Mouse (Mus musculus): ENCODE measurements around the gene Snrk. TPM values are rescaled to one million over a fixed set of nuclear protein-coding genes. Genes with fewer than 3 reads are reported as not detected.

Gene Snrk
- total and polyA plus RNA-seq, 3 experiments, result 9.1 to 446 (median 10.7) TPM

- Histone ChIP-seq H3K27ac (ENCODE audit: control insufficient read depth, low read depth, low read length) (no peak overlapping the region), H3K27me3 (ENCODE audit: control insufficient read depth in 1 of 2, insufficient read depth in 2 of 2, low read length in 2 of 2) (no peaks in the 10 kb centered on the region), H3K4me1 (ENCODE audit: control insufficient read depth in 1 of 2, insufficient read depth in 2 of 2, low read length in 2 of 2) (peaks cover 2 to 8% of the 10 kb centered on the region in 2 experiments), H3K79me2 (ENCODE audit: control insufficient read depth, insufficient read depth, low read length, poor library complexity) (no peaks in the 10 kb centered on the region), H3K36me3 (ENCODE audit: control insufficient read depth in 1 of 2, insufficient read depth in 2 of 2, low read length in 2 of 2) (peaks cover 0 to 9% of the 10 kb centered on the region in 2 experiments; a peak in 2 of 4 replicates), H3K4me3 (ENCODE audit: control insufficient read depth in 1 of 2, insufficient read depth in 1 of 2, low read depth in 2 of 2, low read length in 2 of 2) (no peak overlapping the region), H3K9me3 (replicated peaks; ENCODE audit: insufficient read depth, low read length) (no peaks in the 10 kb centered on the region), H3K9ac (ENCODE audit: control insufficient read depth, low read depth, low read length, poor library complexity, severe bottlenecking) (no peak overlapping the region)
- TF ChIP-seq KAT2A (conservative IDR thresholded peaks at IDR 0.05; ENCODE audit: low read depth, low read length), result no peak
- DNase-seq (ENCODE audit: low read depth, low spot score), result no peak
Measured at GRCm38 (mm10) chr9:122149997-122150826, 33.1 kb downstream of the Snrk start.

- no peak overlapping the region for H3K4me3 ChIP-seq (ENCODE audit: control insufficient read depth in 1 of 2, insufficient read depth in 1 of 2, low read depth in 2 of 2, low read length in 2 of 2)
- no peak for DNase-seq (ENCODE audit: low read depth, low spot score)
- no peak for TF ChIP-seq MEF2A (IDR thresholded peaks at IDR 0.05; ENCODE audit: extremely low read depth, insufficient replicate concordance, low read depth, low read length, poor library complexity, severe bottlenecking)
- TF ChIP-seq HCFC1 (IDR thresholded peaks at IDR 0.05; ENCODE audit: low read depth, low read length), result no peak
- TF ChIP-seq MXI1 (IDR thresholded peaks at IDR 0.05; ENCODE audit: low read depth, low read length), result no peak
- no peak for TF ChIP-seq SMC3 (IDR thresholded peaks at IDR 0.05; ENCODE audit: low read depth, low read length)
- TF ChIP-seq EP300 (IDR thresholded peaks at IDR 0.05; ENCODE audit: low read depth in 1 of 2, low read length in 2 of 2), result no peak
- TF ChIP-seq CHD1 (IDR thresholded peaks at IDR 0.05; ENCODE audit: low read depth, low read length), result no peak
- no peak for TF ChIP-seq TCF12 (IDR thresholded peaks at IDR 0.05; ENCODE audit: low read depth, low read length)
- TF ChIP-seq KAT2A (conservative IDR thresholded peaks at IDR 0.05; ENCODE audit: low read depth, low read length), result no peak
- no peak for TF ChIP-seq POLR2AphosphoS2 (IDR thresholded peaks at IDR 0.05; ENCODE audit: low read length)
- TF ChIP-seq NRF1 (IDR thresholded peaks at IDR 0.05; ENCODE audit: insufficient read depth, low read depth, low read length, poor library complexity, severe bottlenecking), result no peak
- no peak for TF ChIP-seq POLR2AphosphoS5 (IDR thresholded peaks at IDR 0.05; ENCODE audit: borderline replicate concordance, low read depth, low read length)
- TF ChIP-seq ZKSCAN1 (IDR thresholded peaks at IDR 0.05; ENCODE audit: low read depth, low read length), result no peak
- TF ChIP-seq USF1 (IDR thresholded peaks at IDR 0.05; ENCODE audit: low read depth, low read length), result no peak
- H3K79me2 ChIP-seq (ENCODE audit: control insufficient read depth, insufficient read depth, low read length, poor library complexity), result no peaks in the 10 kb centered on the region
- H3K9ac ChIP-seq (ENCODE audit: control insufficient read depth, low read depth, low read length, poor library complexity, severe bottlenecking), result no peak overlapping the region
- no peaks in the 10 kb centered on the region for H3K27me3 ChIP-seq (ENCODE audit: control insufficient read depth in 1 of 2, insufficient read depth in 2 of 2, low read length in 2 of 2)
- H3K27ac ChIP-seq (ENCODE audit: control insufficient read depth, low read depth, low read length), result no peak overlapping the region
- H3K9me3 ChIP-seq (replicated peaks; ENCODE audit: insufficient read depth, low read length), result no peaks in the 10 kb centered on the region
- no peaks in the 10 kb centered on the region for H3K36me3 ChIP-seq (ENCODE audit: control insufficient read depth in 1 of 2, insufficient read depth in 2 of 2, low read length in 2 of 2)
- no peaks in the 10 kb centered on the region for H3K4me1 ChIP-seq (ENCODE audit: control insufficient read depth in 1 of 2, insufficient read depth in 2 of 2, low read length in 2 of 2)
Measured at GRCm38 (mm10) chr9:122152063-122152462, 35.0 kb downstream of the Snrk start.
